Mouse (Mus musculus): ENCODE results near the gene Tmem59. TPM values are rescaled to one million over a fixed set of nuclear protein-coding genes. Genes with fewer than 3 reads are reported as not detected.

Gene Tmem59
- polyA plus RNA-seq, 1 experiment: 183 TPM

GRCm38 (mm10) chr4:107245368-107245767, 67.2 kb downstream of the Tmem59 start:
- TF ChIP-seq POLR2A (IDR thresholded peaks at IDR 0.05; ENCODE audit: borderline replicate concordance, extremely low read depth, insufficient read depth, insufficient read length, poor library complexity, severe bottlenecking) (no peak), CTCF (IDR thresholded peaks at IDR 0.05; ENCODE audit: borderline replicate concordance, extremely low read depth, insufficient read depth, insufficient read length) (no peak)
- DNase-seq (ENCODE audit: low read depth): no peak

DNA sequence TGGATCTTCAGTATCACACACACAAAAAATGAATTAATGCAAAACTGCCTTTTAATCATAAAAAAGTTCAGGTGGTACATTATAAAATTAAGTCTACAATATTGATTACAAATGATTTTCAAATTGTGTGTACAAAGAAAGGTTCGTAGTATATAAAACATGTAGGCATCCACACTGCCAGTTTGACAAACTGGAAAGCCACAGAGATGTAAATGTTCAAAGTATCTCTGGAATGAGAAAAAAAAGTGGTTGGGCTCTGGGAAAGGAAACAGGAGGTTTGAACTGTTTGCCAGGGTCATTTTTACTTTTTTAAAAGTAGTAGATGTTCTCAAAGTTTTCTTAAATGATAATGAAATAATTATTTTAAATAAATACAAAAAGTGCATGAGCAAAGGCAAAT, 67.8 kb downstream of the Tmem59 start:
- no peak for TF ChIP-seq POLR2A (IDR thresholded peaks at IDR 0.05; ENCODE audit: borderline replicate concordance, extremely low read depth, insufficient read depth, insufficient read length, poor library complexity, severe bottlenecking)
- no peak for TF ChIP-seq CTCF (IDR thresholded peaks at IDR 0.05; ENCODE audit: borderline replicate concordance, extremely low read depth, insufficient read depth, insufficient read length)
- DNase-seq (ENCODE audit: low read depth): no peak

GRCm38 (mm10) chr4:107247110-107247509, 68.9 kb downstream of the Tmem59 start:
- TF ChIP-seq CTCF (IDR thresholded peaks at IDR 0.05; ENCODE audit: borderline replicate concordance, extremely low read depth, insufficient read depth, insufficient read length): no peak
- no peak for TF ChIP-seq POLR2A (IDR thresholded peaks at IDR 0.05; ENCODE audit: borderline replicate concordance, extremely low read depth, insufficient read depth, insufficient read length, poor library complexity, severe bottlenecking)
- DNase-seq (ENCODE audit: low read depth): no peak

DNA sequence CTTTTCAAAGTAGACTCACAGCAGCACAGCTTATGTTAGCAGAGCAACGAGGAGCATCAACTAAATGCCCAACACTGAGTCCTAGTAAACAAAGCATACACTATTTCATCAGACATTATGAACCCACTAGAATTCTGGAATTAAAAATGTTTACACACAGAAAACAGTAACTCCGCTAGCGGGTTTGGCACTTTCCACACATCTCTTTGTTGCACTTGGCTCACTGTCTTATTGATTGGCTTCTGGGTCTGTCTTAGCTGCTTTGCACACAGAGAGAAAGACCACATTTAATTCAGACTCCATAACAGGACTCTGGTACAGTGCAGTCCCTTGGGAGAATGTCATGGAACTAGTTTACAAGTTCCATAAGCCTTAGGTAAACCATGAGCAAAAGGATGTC, 69.9 kb downstream of the Tmem59 start:
- TF ChIP-seq POLR2A (IDR thresholded peaks at IDR 0.05; ENCODE audit: borderline replicate concordance, extremely low read depth, insufficient read depth, insufficient read length, poor library complexity, severe bottlenecking) (no peak), CTCF (IDR thresholded peaks at IDR 0.05; ENCODE audit: borderline replicate concordance, extremely low read depth, insufficient read depth, insufficient read length) (no peak)
- DNase-seq (ENCODE audit: low read depth): peak; percentile 26

DNA sequence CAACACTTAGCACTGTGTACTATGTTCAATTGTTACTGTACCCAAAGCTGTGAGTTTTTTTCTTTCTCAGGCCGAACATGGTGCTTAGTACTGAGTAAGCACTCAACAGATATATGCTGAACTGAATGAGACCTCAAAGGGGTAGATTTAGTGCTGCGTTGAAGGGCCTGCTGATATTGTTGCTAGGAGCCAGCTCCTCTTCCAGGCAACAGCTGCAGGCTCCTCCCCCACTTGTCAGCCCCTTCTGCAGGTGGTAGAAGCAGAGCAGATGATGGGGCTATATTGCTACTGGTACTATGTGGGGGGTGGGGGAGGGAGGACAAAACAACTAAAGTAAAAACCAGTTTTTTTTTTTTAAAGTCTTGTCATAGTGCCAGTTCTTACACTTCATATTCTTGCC, 71.3 kb downstream of the Tmem59 start:
- TF ChIP-seq CTCF (IDR thresholded peaks at IDR 0.05; ENCODE audit: borderline replicate concordance, extremely low read depth, insufficient read depth, insufficient read length) (no peak), POLR2A (IDR thresholded peaks at IDR 0.05; ENCODE audit: borderline replicate concordance, extremely low read depth, insufficient read depth, insufficient read length, poor library complexity, severe bottlenecking) (no peak)
- DNase-seq (ENCODE audit: low read depth): peak; percentile 66

GRCm38 (mm10) chr4:107250494-107250893, 72.3 kb downstream of the Tmem59 start:
- DNase-seq (ENCODE audit: low read depth): peak; percentile 73
- TF ChIP-seq CTCF (IDR thresholded peaks at IDR 0.05; ENCODE audit: borderline replicate concordance, extremely low read depth, insufficient read depth, insufficient read length) (peak; percentile 67; the same call in 1 of the 2 replicates), POLR2A (IDR thresholded peaks at IDR 0.05; ENCODE audit: borderline replicate concordance, extremely low read depth, insufficient read depth, insufficient read length, poor library complexity, severe bottlenecking) (no peak)

Other genes with a start within 250 kb of the Tmem59 start
- 88.1 and 114 TPM in 2 replicates for gene Mrpl37, start 111.5 kb upstream of the Tmem59 start, polyA plus RNA-seq (2012; rRNA removed)
- 3.7 and 4.5 TPM in 2 replicates for gene Cyb5rl, start 111.4 kb upstream of the Tmem59 start, polyA plus RNA-seq (2012; rRNA removed)
- 0.03 and 0.08 TPM in 2 replicates for gene Cdcp2, start 81.5 kb upstream of the Tmem59 start, polyA plus RNA-seq (2012; rRNA removed)
- 14.0 and 14.2 TPM in 2 replicates for gene Tceanc2, start 717 bp downstream of the Tmem59 start, polyA plus RNA-seq (2012; rRNA removed)
- 0.08 TPM in 1 of 2 replicates, not detected in the other for gene Ldlrad1, start 30.8 kb downstream of the Tmem59 start, polyA plus RNA-seq (2012; rRNA removed)
- gene Lrrc42, start 75.1 kb downstream of the Tmem59 start, polyA plus RNA-seq (2012; rRNA removed): 33.9 and 34.8 TPM in 2 replicates
- 15.9 and 19.9 TPM in 2 replicates for gene Hspb11, start 75.2 kb downstream of the Tmem59 start, polyA plus RNA-seq (2012; rRNA removed)
- not detected in 2 replicates for gene Dio1, start 128.8 kb downstream of the Tmem59 start, polyA plus RNA-seq (2012; rRNA removed)
- 39.4 and 40.8 TPM in 2 replicates for gene Yipf1, start 136.0 kb downstream of the Tmem59 start, polyA plus RNA-seq (2012; rRNA removed)
- 20.2 and 24.9 TPM in 2 replicates for gene Ndc1, start 189.4 kb downstream of the Tmem59 start, polyA plus RNA-seq (2012; rRNA removed)

Measured in brain, embryonic 14.5 days (tissue).